Mouse (Mus musculus): ENCODE measurements around the gene Acot8.
A peak's percentile ranks its signal among the peaks of the same experiment; 100 is the strongest.

Acot8 gene

GRCm38 (mm10) chr2:164754105-164754504 is 50.6 kb downstream of the Acot8 start:
- DNase-seq (ENCODE audit: low spot score in 2 of 2) = no peak

GRCm38 (mm10) chr2:164752454-164752853 is 52.2 kb downstream of the Acot8 start:
- DNase-seq (ENCODE audit: low spot score in 2 of 2) = no peak

- DNase-seq (ENCODE audit: low spot score in 2 of 2) = no peak
These were observed 55.7 kb downstream of the Acot8 start for GRCm38 (mm10) chr2:164748991-164749390.

GRCm38 (mm10) chr2:164748191-164748590 is 56.5 kb downstream of the Acot8 start:
- DNase-seq (ENCODE audit: low spot score in 2 of 2) = no peak

GRCm38 (mm10) chr2:164746693-164747092 is 58.0 kb downstream of the Acot8 start:
- no peak for DNase-seq (ENCODE audit: low spot score in 2 of 2)

GRCm38 (mm10) chr2:164745843-164746479 is 58.7 kb downstream of the Acot8 start, which contains the start of the genes Wfdc3 and Dnttip1:
Gene Wfdc3, minus strand, starts transcription at chr2:164745931.
Gene Dnttip1, plus strand, starts transcription at chr2:164745983.
- DNase-seq (ENCODE audit: low spot score in 2 of 2) = peak; percentile 90 to 93

GRCm38 (mm10) chr2:164744987-164745386 is 59.7 kb downstream of the Acot8 start:
- DNase-seq (ENCODE audit: low spot score in 2 of 2) = no peak
